Mouse (Mus musculus): ENCODE measurements at regions not wholly inside any gene's neighbourhood (a gene's known extent, or its start where the extent isn't known, plus 50 kb on each side); places are given as distances from the start of the nearest gene placed in this dataset.

GRCm38 (mm10) chr9:25024486-25024885 is 64.7 kb upstream of the Gm10181 start:
- no peak for TF ChIP-seq POLR2A (IDR thresholded peaks at IDR 0.05; ENCODE audit: extremely low read depth, insufficient read depth, low read length)
- no peak for TF ChIP-seq CTCF (IDR thresholded peaks at IDR 0.05; ENCODE audit: low read depth, low read length)

All from liver, adult 2 months (tissue).